Mouse (Mus musculus) kidney, adult 2 months (tissue): Measurements from ENCODE around the gene Ptbp3.

ENCODE experiments used
- CTCF ChIP-seq: fragments of 200-500 bp; conservative IDR thresholded peaks from 2 replicates; pipeline ENCODE4 v1.5.1; 2011; ENCODE audit warnings: low read depth, mild to moderate bottlenecking, control low read depth, low read length, moderate library complexity, mixed read lengths; ENCODE audit not compliant: insufficient read depth, insufficient read length
- POLR2A ChIP-seq: fragments of 200-500 bp; IDR thresholded peaks from one replicate; pipeline ENCODE4 v1.6.1; 2011; ENCODE audit warnings: low read depth, low read length, control low read depth

GRCm38 (mm10) chr4:59461116-59461727, 87.9 kb downstream of the Ptbp3 start:
- TF ChIP-seq CTCF (no peak), POLR2A (no peak)
